1 mouse cellular context compared by ENCODE assay signal in the genomic region with DNA sequence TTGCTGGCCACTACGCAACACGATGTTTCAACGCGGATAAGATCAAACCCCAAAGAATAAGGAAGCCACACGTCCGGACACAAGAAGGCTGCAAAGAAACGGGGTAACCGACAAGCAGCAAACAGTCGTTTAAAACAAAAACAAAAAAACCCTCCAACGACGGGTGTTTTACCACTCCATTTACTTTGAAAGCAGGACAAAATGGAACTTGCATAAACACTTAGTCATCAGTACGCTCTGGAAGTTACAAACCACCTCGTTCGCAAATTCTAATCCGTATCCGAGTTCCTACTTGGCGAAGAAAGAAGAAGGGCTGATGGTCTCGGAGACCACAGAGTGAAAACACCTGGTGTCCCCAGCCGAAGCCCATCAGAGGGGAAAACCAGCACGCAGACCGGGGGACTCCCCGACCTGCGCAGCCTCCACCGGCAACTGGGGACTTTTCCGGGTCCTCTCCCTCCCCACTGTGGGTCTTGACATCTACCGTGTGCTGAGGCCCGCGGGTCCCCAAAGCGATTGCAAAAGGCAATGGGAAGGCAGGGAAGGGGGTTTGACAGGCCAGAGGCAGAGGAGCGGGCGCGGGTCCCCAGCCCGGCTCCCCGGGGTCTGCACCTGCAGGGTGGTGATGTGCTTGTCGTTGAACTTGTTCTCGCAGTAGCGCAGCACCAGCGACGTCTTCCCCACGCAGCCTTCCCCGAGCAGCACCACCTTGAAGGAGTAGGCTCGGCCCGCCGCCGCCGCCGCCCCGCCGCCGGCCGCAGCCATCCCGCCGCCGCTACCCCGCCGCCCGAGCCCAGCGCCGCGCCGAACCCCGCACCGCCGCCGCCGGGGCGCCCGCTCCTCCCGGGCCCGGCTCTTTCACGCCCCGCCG.
TF ChIP-seq lines count a peak whose summit lies in the region.

No protein-coding gene starts in this region.

TF ChIP-seq in CH12.LX, 34 proteins besides CTCF, POLR2A, EP300 and RAD21 (continued from another document):
- TF ChIP-seq MAFK (IDR thresholded peaks at IDR 0.05; ENCODE audit: insufficient replicate concordance, low read length), result peak; percentile 57; the same call in 1 of the 2 replicates
- TF ChIP-seq HCFC1 (IDR thresholded peaks at IDR 0.05; ENCODE audit: low read depth, low read length), result peak; percentile 45; the same call in 1 of the 2 replicates
- TF ChIP-seq NRF1 (IDR thresholded peaks at IDR 0.05; ENCODE audit: low read depth, low read length), result peak; percentile 80
- TF ChIP-seq ETS1 (conservative IDR thresholded peaks at IDR 0.05; ENCODE audit: low read depth, low read length), result peak; percentile 81
